Mouse (Mus musculus): ENCODE results near the gene Bag2.

DNA sequence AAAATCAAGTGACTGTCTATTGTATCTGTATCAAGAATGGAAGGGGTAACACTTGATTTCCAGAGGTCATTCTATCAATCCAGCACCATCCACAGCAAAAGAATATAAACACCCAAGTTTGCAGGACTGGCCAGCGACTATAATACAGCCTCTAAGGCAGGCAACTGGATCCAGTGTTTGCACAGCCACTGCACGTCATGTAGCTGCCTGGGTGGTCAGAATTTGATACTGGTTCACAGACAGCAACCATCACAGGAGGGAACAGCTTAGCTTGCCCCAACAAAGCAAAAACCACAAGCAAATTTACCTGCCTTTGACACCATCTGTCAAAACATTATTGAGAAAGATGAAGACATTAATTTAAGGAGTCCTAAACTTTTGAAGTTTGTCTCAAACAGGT is 6.2 kb upstream of the Bag2 start:
- TF ChIP-seq CTCF (IDR thresholded peaks at IDR 0.05; ENCODE audit: control insufficient read depth, insufficient read depth, low read length) (no peak), POLR2A (IDR thresholded peaks at IDR 0.05; ENCODE audit: borderline replicate concordance, control insufficient read depth, low read depth, low read length) (no peak)
